Mouse (Mus musculus) spleen, postnatal 36 days (tissue): ENCODE data around the gene Ccdc106.
"Not testable (repeated sequence)": the region's sequence is repeated elsewhere in the genome, so short reads cannot be mapped to it uniquely, and the experiment has no call there.

Experiments used
- DNase-seq, 2 experiments: peaks; one replicate each; pipeline ENCODE4 v3.0.0; 2022; ENCODE audit warnings: low spot score in 2 of 2, mixed read lengths in 1 of 2

The Ccdc106 gene

DNA sequence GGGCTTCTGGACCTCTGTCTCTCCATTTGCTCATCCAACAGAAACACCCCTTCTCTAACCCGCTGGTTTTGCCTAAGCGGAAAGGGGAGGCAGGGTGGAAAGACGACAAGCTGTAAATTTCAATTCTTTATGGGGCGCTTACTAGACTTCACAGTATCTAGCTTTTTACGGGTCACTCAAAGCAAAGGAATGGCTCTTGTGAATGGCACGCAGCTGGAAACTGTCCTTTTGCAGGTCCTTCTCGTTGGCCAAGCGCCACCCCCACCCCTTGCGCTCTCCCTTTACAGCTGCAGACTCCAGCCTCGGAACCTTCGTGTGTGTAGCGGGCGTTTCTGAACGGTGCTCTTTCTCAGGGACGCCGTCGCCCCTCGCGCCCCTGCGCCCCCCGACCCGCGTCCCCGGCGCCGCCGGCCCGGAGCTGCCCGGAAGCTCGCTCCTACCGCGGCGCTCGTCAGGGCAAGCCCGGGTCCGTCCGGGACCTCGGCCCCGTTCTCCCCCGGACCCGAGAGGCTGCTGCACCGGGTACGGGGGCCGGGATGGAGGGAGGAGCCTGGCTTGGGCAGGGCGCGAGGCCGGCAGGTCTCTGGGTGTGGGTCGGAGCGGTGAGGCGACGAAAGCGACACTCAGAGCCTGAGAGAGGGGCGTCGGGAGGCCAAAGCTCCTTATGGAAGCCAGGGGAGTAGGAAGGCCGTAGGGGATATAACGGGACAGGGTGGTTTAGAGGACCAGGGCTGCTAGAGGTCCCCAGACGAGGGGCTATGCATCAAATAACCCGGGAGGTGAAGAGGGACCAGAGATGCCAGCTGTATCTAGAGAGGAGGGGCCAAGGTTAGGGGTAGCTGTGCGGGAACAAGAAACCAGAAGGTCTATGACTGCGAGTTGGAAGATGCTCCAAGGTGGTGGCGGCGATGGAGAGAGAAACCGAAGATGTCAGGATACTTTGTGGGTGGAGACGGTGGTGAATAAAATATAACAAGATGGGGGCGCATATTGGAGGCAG lies 31.1 kb downstream of the Ccdc106 start, which contains the start of gene Zfp580:
TSS of gene Zfp580 (plus strand) at position 346 of the 1,000 bp plus-strand sequence.
- DNase-seq = peak; percentile 43 to 47

DNA sequence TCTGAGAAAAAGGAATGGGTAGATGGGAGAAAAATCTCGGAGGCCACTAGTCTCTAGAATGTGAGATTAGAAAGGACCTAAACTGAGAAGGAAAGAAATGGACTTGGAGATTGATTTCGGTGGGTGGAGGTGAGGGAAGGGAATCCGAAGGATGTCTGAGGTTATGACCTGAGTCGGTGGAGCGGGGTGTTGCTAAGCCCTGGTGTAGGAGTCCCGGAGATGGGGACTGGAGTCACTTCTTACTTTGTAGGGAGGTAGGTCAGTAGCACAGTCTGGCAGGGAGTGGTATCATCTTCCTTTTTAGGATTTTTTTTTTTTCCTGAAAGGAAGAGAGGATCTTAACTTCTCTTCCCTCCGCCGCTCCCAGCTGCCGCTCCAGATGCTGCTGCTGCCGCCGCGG lies 32.1 kb downstream of the Ccdc106 start:
- DNase-seq = no peak

DNA sequence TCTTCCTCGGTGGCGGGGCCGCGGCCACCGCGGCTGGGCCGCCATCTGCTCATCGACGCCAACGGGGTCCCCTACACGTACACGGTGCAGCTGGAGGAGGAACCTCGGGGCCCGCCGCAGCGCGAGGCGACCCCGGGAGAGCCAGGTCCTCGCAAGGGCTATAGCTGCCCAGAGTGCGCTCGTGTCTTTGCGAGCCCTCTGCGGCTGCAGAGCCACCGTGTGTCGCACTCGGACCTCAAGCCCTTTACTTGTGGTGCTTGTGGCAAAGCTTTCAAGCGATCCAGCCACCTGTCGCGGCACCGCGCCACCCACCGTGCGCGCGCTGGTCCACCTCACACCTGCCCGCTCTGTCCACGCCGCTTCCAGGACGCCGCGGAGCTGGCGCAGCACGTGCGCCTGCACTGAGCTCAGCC lies 32.6 kb downstream of the Ccdc106 start:
- DNase-seq = no peak

DNA sequence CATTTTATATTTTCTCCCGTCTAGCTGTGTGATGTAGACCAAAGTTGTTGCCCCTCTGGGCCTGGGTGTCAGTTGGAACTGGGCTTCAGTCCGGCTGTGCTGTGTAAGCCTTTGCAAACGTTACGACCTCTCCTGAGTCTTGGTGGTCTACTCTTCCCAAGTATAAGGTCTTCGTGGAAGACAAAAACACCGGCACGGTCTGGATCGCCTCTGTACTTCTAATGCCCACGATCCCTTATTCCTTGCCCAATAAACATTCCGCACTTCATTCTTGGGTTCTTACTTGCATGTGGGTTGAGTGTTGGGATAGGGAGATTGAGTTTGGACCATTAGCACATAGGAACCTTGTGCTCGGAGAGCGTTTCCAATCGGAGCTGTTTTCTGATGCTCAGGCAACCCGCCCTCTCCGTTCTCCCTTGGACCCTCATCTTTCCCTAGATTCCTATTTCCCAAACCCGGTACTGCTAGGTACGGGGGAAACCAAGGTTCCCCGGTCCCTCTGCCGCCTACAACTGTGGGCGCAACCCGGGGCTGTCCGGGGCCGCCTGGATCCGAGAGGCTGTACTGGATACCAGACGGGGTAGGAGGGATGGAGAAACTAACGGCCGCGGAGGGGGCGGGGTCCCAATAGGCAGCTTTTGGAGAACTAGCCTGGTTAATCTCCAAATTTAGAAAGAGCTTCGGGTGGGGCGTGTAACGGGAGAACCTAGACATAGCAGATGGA lies 33.3 kb downstream of the Ccdc106 start:
- no peak for DNase-seq

DNA sequence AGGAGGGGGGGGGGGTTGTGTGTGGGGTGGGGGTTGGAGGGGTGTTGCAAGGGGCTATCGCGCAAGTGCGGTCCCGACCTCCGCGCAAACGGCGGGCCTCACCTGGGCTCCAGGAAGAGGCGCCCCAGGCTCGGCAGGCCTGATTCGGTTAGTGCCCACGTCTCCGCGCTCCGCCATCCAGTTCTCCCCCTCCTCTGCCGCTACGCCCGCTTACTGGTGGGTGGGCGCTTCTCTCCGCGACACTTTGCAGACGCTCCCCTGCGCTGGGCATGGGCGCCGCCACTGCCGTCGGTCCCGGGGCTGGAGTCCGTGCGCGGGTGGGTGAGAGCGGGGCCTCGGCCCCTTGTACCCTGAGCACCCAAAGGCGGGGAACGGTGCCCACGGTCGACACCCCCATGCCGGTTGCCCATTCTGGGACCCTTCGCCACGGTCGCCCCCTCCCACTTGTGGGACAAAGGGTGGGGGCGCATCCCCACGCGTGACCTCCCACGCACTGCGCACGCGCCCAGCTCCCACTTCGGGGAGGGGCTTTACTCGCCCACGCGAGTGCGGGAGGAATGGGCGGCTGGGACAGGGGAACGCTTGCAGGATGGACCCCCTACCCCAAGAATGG lies 36.4 kb downstream of the Ccdc106 start:
- DNase-seq = no peak

DNA sequence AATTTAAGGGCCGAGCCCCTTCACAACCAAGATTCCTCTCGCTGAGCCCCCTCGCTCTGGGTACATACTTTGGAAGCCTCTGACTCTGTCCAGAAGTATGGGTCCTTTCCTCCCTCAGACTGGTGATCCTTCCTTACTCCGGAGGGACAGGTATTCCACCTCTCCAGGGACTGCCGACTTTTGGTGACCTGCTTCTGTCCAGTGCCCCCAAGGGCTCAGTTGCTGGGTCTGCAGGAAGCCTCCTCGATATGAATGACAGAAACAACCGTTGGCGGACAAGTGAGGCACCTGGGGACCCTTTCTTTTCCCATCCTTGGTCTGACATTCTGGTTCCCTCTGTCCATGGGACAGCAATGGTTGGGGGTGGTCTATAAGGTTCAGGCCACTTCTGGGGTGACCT lies 37.0 kb downstream of the Ccdc106 start:
- no peak for DNase-seq

DNA sequence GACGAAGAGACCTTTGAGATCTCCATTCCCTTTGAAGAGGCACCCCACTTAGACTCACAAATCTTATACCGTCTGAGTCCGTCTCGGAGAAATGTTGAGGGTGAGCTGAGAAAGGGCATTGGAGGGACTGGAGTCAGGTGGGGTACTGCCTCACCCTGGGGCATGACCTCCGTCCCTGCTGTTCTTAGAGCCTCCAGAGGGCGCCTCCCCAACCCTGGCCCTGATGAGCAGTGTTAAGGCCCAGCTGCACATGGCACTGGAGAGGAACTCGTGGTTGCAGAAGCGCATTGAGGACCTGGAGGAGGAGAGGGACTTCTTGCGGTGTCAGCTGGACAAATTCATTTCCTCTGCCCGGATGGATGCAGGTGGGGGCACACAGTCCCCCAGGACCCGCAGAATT lies 37.5 kb downstream of the Ccdc106 start:
- DNase-seq = peak in 1 of 2 experiments; percentile 36

DNA sequence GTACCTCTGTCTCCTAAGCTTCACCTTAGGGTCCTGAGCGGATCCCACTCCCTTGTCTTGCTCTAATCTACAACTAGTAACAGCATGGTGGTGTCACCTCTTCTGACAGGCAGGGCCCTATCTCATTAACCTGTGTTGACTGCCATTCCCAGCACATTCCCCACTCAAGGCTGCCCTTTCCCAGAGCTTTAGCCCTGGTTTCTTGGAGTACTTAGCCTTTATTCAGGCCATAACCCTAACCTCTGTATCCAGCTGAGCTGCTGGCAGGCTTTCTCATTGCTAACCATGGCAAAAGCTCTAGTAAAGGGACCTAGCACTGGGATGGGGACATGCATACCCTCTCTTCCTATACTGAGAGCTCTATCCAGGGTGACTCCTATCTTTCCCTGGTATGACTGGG lies 38.3 kb downstream of the Ccdc106 start:
- no peak for DNase-seq

DNA sequence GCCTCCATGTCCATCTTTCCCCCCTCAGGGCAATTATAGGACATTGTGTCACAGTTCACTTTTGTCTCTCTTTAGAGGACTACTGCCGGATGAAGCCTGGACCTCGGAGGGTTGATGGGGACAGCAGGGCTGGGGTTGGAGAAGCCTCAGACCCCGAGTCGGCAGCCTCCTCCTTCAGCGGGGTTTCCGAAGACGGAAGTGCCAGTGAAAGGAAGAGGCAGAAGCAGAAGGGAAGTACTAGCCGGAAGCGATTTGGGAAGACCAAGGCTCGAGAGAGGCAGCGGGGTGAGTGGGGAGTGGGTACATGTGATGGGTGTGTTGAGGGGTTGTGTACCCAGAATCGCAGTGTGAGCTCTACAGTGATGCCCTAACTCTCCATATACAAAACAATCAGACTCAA lies 39.1 kb downstream of the Ccdc106 start:
- no peak for DNase-seq

DNA sequence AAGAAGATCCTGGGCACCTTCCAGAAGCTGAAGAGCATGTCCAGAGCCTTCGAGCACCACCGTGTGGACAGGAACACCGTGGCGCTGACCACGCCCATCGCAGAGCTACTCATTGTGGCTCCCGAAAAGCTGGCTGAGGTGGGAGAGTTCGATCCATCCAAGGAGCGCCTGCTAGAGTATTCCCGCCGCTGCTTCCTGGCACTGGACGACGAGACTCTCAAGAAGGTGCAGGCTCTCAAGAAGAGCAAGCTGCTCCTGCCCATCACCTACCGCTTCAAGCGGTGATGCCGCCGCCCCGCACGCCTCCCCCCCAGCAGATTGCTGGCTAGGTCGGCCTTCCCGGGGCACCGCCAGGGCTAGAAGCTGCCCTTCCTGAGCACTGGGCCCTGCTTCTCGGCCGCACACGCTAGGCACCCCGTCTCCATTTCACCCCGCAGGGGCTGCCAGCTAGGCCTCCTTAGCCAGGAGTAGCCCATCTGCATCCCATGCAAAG lies 39.9 kb downstream of the Ccdc106 start:
- DNase-seq = peak; percentile 66 to 81

DNA sequence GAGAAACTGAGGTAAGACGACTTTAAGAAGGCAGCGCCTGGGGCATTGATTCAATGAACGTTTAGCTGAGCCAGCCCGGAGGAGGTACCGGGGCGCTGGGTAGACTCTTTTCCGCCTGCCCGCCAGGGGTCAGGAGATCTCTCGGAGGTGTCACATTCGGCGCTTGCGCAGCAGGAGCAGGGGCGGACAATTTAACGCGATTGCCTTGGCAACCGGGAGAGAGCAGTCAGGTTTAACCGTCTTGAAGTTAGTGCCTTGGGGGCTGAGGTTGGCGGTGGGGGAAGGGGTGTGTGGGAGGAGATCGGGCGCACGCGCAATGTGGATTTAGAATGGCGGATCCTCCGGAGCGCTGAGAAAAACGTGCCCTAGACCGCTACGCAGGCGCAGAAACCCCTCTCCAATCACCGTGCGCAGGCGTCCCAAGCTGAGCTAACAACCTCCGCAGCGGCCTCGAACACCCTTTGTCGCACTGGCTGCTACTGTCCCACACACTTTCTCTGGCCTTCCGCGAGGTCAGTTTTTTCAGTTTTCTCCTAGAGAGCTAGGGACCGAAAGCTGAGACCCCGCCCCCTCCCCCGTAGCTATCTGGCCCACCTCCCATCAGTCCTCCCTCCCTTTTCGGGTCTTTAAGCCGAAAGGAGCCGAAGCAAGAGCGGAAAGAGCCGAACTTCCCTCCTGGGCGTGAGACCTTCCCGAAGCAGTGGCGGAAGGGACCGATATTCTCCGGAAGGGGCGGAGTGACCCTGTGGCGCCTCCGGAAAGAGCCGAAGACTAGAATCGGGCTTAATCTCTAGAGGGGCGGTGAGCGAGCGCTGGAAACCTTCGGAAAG lies 40.8 kb downstream of the Ccdc106 start:
- DNase-seq = peak; percentile 96 to 98

DNA sequence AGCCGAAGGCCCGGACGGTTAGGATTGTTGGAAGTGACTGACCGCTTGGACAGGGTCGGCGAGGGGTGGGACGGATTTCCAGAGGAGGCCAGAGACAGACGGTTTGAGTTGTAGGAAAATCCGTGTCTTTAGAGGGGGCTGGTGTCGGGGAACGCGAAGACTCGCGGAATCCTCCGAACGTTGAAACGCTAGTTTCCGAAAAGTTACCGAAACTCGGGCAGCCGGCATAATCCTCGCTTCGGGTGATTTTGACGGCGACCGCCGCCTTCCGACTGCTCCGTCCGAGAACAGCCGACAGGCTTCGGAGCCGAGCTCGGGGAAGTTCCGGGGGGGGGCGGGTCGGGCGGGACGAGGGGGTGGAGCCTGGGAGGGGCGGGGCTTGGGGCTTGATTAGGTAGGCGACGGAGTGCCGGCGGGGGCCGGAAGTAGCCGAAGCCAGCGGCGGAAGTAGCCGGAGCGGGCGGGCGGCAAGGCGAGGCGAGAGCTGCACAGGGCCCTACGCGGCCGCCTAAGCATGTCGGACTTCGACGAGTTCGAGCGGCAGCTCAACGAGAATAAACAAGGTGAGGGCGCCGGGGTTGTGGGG lies 41.5 kb downstream of the Ccdc106 start, which contains the start of gene U2af2:
TSS of gene U2af2 (plus strand) at position 370 of the 586 bp plus-strand sequence.
- DNase-seq = peak; percentile 93 to 94

DNA sequence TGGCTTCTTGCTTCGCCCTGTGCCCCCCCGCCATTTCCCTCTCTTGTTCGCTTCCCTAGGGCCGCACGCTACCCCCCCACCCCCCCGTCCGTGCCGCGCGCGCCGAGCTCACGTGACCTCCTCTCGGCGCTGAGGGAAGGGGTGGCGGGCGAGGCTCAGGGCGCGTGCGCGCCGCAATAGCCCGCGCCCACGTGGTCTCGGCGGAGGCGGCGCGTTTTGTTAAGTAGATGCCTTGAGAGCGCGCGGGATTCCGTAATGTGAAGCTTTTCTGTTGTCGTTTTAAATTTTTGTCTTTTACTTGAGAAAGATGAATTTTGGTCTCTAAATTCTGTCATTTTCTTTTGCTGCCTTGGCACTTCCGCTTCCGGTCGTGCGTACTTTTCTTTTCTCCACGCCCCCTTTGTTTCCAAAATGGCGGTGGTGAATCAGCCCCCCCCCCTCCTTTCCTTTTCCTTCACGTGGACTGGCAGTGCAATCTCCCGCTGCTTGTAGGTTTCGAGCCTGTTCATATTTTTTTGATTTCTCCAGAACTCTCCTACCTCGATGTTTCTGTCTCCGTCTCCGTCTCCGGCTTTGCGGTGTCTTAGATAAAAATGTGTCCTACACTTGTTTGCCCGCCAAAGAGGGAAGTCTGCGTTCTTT lies 42.1 kb downstream of the Ccdc106 start:
- peak in 1 of 2 experiments; percentile 72 for DNase-seq

DNA sequence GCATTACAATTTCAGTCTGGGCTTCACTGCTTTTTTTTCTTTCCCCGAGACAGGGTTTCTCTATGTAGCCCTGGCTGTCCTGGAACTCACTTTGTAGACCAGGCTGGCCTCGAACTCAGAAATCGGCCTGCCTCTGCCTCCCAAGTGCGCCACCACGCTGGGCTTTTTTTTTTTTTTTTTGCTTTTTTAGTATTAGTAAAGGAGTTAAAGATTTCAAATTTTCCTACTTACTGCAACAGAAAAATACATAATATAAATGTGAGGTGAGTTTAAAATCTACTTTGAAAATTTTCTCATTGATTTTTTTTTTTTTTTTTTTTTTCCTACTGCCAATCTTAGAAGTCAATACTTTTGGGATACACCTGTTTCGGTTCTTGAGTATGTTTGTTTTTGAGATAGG lies 44.5 kb downstream of the Ccdc106 start:
- DNase-seq = no peak

DNA sequence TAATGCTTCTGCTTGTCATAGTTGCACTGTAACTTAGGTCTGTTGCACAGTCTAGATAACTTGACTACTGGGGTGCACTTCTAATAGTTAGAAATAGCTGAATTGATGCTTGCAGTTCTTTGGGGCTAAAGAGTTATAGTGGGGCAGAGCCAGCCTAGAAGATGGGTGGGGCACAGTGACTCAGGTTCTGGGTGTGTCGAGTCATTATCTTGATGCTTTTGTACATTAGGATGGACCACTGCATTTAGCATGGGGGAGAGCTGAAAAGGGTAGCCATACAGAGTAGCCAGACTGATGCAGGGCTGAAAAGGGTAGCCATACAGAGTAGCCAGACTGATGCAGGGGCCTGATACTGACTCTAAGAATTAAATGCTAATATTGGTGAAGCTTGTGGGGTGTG lies 53.2 kb downstream of the Ccdc106 start:
- no peak for DNase-seq

DNA sequence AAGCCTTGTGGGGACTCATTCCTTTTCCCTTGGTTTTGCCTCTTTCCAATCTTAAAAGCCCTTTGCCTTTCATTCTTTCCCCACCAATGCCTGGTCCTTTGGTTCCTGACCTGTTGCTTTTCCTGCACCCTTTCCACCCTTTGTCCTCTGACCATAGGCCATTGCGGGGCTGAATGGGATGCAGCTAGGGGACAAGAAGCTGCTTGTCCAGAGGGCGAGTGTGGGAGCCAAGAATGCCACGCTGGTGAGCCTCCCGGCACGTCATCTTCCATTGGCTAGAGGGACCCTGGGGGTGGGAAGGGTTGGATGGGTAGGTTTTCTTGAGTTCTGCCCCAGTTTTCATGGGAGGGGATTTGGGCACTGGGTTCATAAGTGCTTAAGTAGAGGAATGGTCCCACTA lies 54.6 kb downstream of the Ccdc106 start:
- DNase-seq = no peak

DNA sequence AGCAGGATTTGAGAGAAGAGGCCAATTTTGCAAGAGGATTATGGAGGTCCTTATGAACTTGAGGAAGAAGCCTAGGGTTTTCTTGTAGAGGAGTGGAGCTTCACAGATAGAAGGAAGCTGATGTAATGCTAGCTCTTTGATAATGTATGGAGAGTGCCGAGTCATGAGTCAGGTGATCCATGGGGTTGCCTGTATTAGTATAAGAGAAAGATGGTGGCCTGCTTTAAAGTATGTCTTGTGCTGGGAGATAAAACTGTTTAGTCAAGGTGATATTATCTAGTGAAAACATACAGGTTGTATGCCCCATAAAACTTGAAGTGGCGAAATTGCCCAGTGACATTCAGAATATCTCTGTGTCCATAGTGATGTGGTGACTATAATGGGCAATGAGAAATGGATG lies 56.6 kb downstream of the Ccdc106 start:
- no peak for DNase-seq

DNA sequence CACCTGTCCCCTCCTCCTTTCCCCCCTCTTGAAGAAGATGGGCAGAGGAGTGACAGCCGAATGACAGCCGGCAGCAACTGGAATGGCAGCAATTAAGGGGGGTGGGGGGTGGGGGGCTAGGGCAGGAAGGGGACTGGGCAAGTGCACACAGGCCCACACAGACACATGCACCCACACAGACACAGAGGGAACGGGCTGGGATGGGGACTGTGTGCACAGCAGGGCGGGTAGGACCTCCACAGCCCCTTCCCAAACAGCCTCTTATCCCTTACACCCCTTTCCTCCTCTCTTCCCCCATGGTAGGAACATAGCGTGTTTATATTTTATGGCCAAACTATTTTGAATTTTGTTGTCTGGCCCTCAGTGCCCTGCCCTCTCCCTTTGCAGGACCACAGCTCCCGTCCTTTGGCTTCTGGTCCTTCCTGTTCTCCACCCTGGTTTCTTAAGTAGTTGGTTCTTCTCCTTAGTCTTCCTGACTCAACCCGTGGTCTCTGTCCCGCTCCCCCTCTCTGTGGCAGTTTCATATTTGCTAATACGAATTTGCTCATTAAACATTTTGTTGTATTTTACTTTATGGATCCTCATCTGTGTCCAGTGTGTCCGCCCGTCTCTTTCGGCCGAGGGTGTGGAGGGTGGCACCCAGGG lies 59.1 kb downstream of the Ccdc106 start:
- not testable (repeated sequence) for DNase-seq

DNA sequence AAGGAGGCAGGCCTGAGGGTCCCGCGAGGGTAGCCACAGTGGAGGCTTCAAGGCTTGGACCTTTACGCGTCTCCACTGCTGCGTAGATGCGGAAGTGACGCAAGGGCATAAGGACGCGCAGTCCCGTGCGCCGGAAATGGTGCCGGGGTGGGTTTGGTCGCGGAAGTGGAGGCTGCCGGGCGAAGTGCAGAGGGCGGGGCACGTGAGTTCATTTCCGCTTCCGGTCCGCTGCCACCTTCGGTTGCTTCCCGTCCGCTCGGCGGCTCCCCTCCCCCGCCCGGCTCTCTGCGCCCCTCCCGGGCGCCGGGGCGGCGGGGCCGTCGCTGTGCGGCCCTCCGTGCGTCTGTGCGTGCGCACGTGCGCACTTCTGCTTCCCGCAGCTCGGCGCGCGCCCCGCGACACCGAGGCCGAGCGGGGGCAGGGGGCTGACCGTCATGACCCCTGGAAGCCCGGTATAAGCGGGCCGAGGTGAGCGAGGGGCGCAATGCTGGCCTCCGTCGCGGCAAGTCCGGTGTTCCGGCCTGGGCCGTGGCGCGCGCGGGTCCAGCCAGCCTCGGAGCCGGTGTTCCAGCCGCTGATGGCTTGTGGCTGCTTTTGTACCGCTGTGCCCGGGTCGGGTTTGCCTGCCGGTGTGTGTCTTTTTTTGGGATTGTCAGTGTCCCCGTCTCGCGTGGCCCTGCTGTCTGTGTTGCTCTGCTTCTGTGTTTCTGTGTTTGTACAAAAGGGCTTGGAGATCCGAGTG lies 59.8 kb downstream of the Ccdc106 start, which contains the start of gene Epn1:
TSS of gene Epn1 (plus strand) at position 226 of the 742 bp plus-strand sequence.
- DNase-seq = peak; percentile 96
